Mouse (Mus musculus): ENCODE measurements at regions not wholly inside any gene's neighbourhood (a gene's known extent, or its start where the extent isn't known, plus 50 kb on each side); places are given as distances from the start of the nearest gene placed in this dataset.

DNA sequence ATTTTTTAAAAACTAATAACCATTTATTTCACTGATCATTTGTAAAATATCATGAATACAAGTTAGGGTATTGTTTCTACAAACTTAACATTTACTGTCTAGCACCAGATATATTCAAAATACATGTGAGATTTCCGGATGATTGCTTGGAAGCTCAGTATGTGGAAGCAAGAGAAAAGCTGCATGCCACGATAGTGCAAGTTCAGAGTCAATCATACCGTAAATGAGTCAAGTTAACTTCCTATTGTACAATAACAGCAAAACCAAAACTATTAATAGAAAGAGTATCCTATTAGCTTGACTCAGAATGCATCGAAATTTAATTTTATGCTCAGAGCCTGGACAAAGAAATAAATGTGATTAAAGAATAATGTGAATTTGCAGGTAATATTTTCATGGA, 1284.6 kb upstream of the Cited2 start:
- DNase-seq = no peak
- intact Hi-C loops (cut with DNase I) = no loop called here

- no peak for DNase-seq
- intact Hi-C loops (cut with DNase I) = no loop called here
These were observed 1281.9 kb upstream of the Cited2 start for GRCm38 (mm10) chr10:16440932-16441640.

- intact Hi-C loops (cut with DNase I) = no loop called here
- DNase-seq = peak; percentile 3
These were observed 1281.4 kb upstream of the Cited2 start for GRCm38 (mm10) chr10:16441661-16442072.

DNA sequence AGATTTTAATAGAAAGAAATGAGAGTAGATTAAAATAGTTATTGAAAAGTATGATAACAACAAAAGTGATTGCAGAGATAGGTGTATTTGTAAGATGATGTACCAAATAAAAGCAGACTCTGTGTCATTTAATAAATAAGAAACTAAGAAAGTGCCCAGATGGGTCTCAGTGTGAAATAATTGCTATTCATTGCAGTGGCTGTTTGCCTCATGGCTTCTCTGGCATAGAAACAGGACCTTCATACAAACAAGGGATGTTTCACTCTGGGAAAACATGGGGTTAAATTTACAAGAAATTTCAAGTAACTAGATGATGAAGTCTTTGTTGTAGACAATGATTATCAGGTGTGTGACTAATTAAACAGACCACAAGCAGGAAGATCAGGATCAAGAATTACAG, 1279.1 kb upstream of the Cited2 start:
- DNase-seq = no peak
- intact Hi-C loops (cut with DNase I) = no loop called here

- intact Hi-C loops (cut with DNase I) = no loop called here
- no peak for DNase-seq
These were observed 1255.1 kb upstream of the Cited2 start for GRCm38 (mm10) chr10:16467935-16468334.

- intact Hi-C loops (cut with DNase I) = no loop called here
- DNase-seq = no peak
These were observed 1253.3 kb upstream of the Cited2 start for GRCm38 (mm10) chr10:16469711-16470110.

- no peak for DNase-seq
- intact Hi-C loops (cut with DNase I) = no loop called here
These were observed 1249.0 kb upstream of the Cited2 start for GRCm38 (mm10) chr10:16473952-16474521.

- intact Hi-C loops (cut with DNase I) = no loop called here
- DNase-seq = no peak
These were observed 1224.4 kb upstream of the Cited2 start for GRCm38 (mm10) chr10:16498580-16498979.

DNA sequence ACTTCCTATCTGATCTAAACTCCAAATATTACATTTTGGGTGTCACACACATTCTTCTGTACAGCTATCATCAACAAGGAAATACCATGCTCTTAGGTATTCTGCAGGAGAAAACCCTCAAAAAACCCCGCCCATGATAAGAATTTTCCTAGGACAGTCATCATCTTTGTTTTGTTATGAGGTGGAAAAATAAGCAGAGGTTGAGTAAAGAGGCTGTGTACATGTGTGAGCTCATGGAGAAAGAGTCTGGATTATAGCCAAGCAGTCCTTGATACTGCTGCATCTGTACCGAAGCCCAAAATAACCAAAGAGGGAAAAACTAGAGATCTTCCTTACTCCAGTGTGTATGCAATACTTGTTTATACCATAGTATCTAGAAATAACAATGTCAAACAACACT, 1215.3 kb upstream of the Cited2 start:
- intact Hi-C loops (cut with DNase I) = no loop called here
- no peak for DNase-seq

DNA sequence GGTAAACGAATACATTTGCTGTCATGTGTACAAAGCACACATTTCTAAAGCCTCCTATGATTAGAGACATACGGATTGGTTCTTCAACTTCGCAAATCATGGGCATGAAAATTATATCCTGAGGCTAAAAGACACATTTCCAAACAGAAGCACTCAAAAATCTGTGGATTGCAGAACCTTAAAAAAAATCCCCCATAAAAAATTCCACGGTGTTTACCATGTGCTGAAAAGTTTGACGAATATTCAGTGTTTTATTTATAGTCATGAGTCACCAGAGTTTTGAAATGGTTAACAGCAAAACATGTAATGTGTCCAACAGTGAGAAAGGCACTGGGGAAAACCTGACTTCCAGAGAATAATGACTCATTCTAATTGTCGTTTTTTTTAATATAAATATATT, 1214.9 kb upstream of the Cited2 start:
- intact Hi-C loops (cut with DNase I) = no loop called here
- no peak for DNase-seq

DNA sequence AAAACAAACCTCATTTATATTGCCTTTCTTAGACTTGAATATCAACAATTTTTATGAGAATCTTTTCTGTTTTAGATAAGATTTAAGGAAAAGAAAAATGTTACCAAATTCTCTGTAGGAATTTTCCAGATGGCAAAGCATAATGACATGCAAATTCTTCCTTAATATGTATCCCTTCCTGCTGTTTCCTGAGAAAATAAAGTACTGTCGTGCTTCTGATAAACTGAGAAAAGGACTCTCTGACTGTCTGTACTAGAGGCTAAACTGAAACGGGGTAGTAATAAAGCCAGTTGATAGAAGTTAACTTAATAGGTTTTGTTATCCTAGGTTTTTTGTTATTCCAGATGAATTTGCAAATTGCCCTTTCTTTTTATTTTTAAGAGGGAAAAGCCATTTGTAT, 1208.4 kb upstream of the Cited2 start:
- no peak for DNase-seq

GRCm38 (mm10) chr10:16521895-16522294, 1201.1 kb upstream of the Cited2 start:
- intact Hi-C loops (cut with DNase I) = no loop called here
- DNase-seq = no peak

More for the DNA sequence above, 1208.4 kb upstream of the Cited2 start:
- intact Hi-C loops (cut with DNase I) = no loop called here

DNA sequence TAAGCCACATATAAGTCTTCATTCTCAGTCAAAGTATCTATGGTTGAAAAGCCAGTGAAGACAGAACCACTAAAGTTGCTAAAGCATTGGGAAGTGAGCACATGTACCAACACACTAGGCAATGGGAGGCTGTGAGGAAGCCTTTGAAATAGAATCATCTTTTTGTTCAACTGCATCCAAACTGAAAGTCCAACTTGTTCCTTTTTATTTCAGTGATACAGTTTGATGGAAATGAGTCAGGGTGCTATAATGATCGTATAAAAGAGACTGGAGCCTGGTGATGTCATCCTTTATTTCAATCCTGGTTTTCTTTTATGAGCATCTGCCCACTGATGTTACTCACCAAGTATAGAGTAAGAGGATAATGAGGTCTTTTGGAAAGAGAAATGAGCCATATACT, 1198.9 kb upstream of the Cited2 start:
- DNase-seq = no peak

DNA sequence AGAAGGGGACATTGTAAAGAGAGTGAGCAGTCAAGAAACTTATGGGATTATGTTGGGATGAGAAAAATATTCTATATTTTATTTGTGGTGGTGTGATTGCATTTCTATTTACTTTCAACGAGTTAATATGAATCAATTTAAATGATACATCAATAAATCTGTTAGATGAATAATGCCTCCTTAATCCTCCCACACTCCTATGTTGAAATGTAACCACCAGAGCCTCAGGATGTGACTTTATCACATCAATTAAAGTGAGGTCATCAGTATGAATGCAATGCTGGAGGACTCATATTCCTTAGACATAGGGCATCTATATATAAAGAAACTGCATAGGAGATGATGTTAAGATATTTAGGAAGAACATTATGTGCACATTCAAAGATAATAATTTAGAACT, 1195.3 kb upstream of the Cited2 start:
- intact Hi-C loops (cut with DNase I) = no loop called here
- DNase-seq = no peak

More for the DNA sequence above, 1198.9 kb upstream of the Cited2 start:
- intact Hi-C loops (cut with DNase I) = no loop called here

- intact Hi-C loops (cut with DNase I) = no loop called here
- DNase-seq = no peak
These were observed 1185.4 kb upstream of the Cited2 start for GRCm38 (mm10) chr10:16537660-16538059.

DNA sequence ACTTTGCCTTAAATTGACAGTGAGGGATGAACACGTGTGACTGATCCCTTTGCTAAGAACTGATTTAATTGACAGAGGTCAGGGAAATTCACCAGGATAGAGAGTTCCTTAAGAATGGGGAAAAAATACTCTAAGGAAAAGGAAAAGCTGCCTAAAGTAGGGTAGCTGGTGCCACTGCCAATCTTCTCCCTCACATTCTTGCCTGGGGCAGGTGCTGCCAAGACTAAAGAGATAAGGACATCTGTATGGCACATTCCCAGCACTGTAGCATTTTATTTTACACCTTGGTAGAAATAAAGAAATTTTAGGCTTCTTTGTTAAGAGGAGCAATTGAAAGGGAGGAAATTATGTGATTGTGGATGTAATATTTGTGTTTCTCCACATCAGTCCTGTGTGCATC, 1184.6 kb upstream of the Cited2 start:
- intact Hi-C loops (cut with DNase I) = no loop called here

GRCm38 (mm10) chr10:16545445-16545844, 1177.6 kb upstream of the Cited2 start:
- intact Hi-C loops (cut with DNase I) = no loop called here
- no peak for DNase-seq

More for the DNA sequence above, 1184.6 kb upstream of the Cited2 start:
- no peak for DNase-seq

DNA sequence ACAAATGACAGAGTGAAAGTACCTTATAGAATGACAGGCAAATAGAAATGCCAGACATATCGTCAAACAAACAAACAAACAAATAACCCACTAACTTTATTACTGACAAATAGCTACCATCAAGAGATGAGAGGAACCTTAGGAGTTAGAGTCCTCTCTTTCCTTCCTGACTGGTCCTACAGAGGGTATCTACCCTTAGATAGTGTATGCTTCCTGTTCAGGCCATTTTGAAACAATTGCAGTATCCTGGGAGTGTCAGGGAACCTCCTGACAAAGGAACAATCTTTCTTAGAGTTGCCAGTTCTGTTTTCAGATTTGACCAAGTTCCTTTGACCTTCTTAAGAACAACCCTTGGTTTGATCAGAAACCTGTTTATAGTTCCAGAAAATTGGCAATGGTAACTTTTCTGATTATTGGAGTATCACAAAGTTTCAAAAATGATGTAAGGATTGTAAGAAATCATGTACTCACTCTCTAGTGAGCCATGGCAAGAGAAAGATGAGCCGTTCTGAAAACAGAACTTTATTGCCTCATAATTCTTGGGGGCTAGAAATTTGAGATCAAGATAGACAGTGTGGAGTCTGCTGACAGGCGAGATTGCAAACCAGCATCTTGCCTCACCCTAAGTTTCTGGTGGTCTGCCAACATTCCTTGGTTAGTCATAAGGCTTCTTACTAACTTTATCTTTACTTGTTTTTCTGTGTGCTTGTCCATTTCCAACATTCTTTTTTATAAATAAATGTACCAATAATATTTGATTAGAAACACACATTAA, 1170.0 kb upstream of the Cited2 start:
- intact Hi-C loops (cut with DNase I) = no loop called here
- no peak for DNase-seq

GRCm38 (mm10) chr10:16574568-16574967, 1148.5 kb upstream of the Cited2 start:
- DNase-seq = no peak
- intact Hi-C loops (cut with DNase I) = no loop called here

DNA sequence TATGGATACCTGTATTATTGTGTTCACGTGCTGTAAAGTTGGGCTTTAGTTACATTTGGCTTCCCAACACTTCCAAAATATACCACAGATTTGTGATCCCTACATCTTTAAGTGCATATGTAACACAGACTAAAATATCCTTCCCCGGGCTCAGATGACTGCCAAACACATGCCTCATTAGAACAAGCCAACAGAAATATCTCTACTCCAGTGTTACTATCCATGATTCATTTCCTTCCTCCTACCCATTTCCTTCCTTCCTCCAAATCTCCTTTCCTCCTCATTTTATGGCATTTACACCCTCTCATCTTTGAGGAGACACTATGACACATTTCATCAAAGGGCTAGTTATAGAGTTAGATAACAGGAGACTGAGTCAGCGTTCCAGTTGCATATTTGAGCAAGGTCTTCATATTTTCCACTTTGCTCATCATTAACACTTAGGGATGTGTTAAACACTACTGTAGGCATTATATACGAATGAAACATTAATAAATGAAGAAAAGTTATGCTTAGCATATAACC, 1144.4 kb upstream of the Cited2 start:
- DNase-seq = no peak

GRCm38 (mm10) chr10:16580200-16580599, 1142.8 kb upstream of the Cited2 start:
- no peak for DNase-seq
- intact Hi-C loops (cut with DNase I) = no loop called here

More for the DNA sequence above, 1144.4 kb upstream of the Cited2 start:
- intact Hi-C loops (cut with DNase I) = no loop called here

DNA sequence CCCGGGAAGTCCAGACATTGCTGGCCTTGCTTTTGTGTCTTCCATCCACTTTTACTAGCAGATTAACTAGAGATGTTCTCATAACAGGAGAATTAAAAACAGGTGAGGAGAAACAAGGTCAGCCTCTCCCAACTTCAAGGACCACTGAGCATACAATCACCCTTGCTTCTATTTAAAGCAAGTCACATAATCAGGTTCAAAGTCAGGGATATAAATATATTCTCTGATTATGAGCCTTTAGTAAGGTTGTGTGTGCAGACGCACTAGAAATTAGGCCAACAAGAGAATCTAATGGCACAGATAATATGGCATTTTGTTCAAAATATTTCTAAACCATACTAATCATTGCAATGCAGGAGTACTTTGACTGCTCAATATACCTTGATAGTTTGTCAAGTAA, 1134.2 kb upstream of the Cited2 start:
- intact Hi-C loops (cut with DNase I) = no loop called here
- no peak for DNase-seq
